Mouse (Mus musculus) retina, adult 2 months (tissue): ENCODE results near the gene Gm4737.
"Not testable (repeated sequence)": the region's sequence is repeated elsewhere in the genome, so short reads cannot be mapped to it uniquely, and the experiment has no call there.

ENCODE experiments used
- DNase-seq: peaks from one replicate; pipeline ENCODE4 v3.0.0-alpha.2; 2012; ENCODE audit warnings: low read depth, low spot score

The Gm4737 gene

GRCm38 (mm10) chr16:46154832-46155231 is at the start of gene Gm4737:
Gene Gm4737 (minus strand): TSS chr16:46155077.
- not testable (repeated sequence) for DNase-seq

GRCm38 (mm10) chr16:46195792-46196191 is 40.9 kb upstream of the Gm4737 start:
- no peak for DNase-seq

- DNase-seq = no peak
Observed at GRCm38 (mm10) chr16:46183096-46183495, 28.2 kb upstream of the Gm4737 start.

GRCm38 (mm10) chr16:46178121-46178801 is 23.4 kb upstream of the Gm4737 start:
- no peak for DNase-seq

- DNase-seq = no peak
Observed at GRCm38 (mm10) chr16:46173039-46173438, 18.2 kb upstream of the Gm4737 start.

GRCm38 (mm10) chr16:46166971-46167370 is 12.1 kb upstream of the Gm4737 start:
- DNase-seq = no peak

- DNase-seq = no peak
Observed at GRCm38 (mm10) chr16:46165305-46165704, 10.4 kb upstream of the Gm4737 start.

- no peak for DNase-seq
Observed at GRCm38 (mm10) chr16:46151141-46151540, 3.7 kb downstream of the Gm4737 start.

GRCm38 (mm10) chr16:46148661-46149341 is 6.1 kb downstream of the Gm4737 start:
- DNase-seq = no peak

GRCm38 (mm10) chr16:46146962-46147361 is 7.9 kb downstream of the Gm4737 start:
- DNase-seq = no peak

- DNase-seq = no peak
Observed at GRCm38 (mm10) chr16:46122238-46122637, 32.6 kb downstream of the Gm4737 start.

GRCm38 (mm10) chr16:46121420-46121819 is 33.5 kb downstream of the Gm4737 start:
- no peak for DNase-seq

- DNase-seq = no peak
Observed at GRCm38 (mm10) chr16:46120607-46121006, 34.3 kb downstream of the Gm4737 start.

- no peak for DNase-seq
Observed at GRCm38 (mm10) chr16:46120020-46120419, 34.9 kb downstream of the Gm4737 start, which contains the start of gene Cd96. Gene Cd96 (minus strand): TSS chr16:46120251.

GRCm38 (mm10) chr16:46117645-46118044 is 37.2 kb downstream of the Gm4737 start:
- DNase-seq = no peak

- no peak for DNase-seq
Observed at GRCm38 (mm10) chr16:46114727-46115126, 40.1 kb downstream of the Gm4737 start.

GRCm38 (mm10) chr16:46109536-46109935 is 45.3 kb downstream of the Gm4737 start:
- DNase-seq = no peak

- no peak for DNase-seq
Observed at GRCm38 (mm10) chr16:46107431-46107830, 47.4 kb downstream of the Gm4737 start.

GRCm38 (mm10) chr16:46104491-46104890 is 50.4 kb downstream of the Gm4737 start:
- no peak for DNase-seq
